In genomic region chr1:120171819-120172521, GRCm38 (mm10) we compare ENCODE assay signal across 1 mouse cellular context.
A peak's percentile ranks its signal among the peaks of the same experiment; 100 is the strongest.
TF ChIP-seq lines count a peak whose summit lies in the region.

No protein-coding gene starts in this region.

TF ChIP-seq in CH12.LX, 34 proteins besides CTCF, POLR2A, EP300 and RAD21 (continued from another document):
- TF ChIP-seq MAX (IDR thresholded peaks at IDR 0.05; ENCODE audit: low read length) (no peak), E2F4 (IDR thresholded peaks at IDR 0.05; ENCODE audit: insufficient replicate concordance, low read depth, low read length) (no peak), ZNF384 (IDR thresholded peaks at IDR 0.05; ENCODE audit: low read depth, low read length) (no peak), NRF1 (IDR thresholded peaks at IDR 0.05; ENCODE audit: low read depth, low read length) (no peak), ZMIZ1 (IDR thresholded peaks at IDR 0.05; ENCODE audit: low read depth, low read length) (no peak), UBTF (IDR thresholded peaks at IDR 0.05; ENCODE audit: low read depth, low read length) (no peak), JUND (conservative IDR thresholded peaks at IDR 0.05; ENCODE audit: low read depth, low read length) (no peak), CHD2 (IDR thresholded peaks at IDR 0.05; ENCODE audit: low read length) (no peak), ELF1 (IDR thresholded peaks at IDR 0.05; ENCODE audit: low read depth, low read length) (no peak), USF2 (conservative IDR thresholded peaks at IDR 0.05; ENCODE audit: low read depth, low read length) (no peak), ZKSCAN1 (IDR thresholded peaks at IDR 0.05; ENCODE audit: borderline replicate concordance, low read depth, low read length) (no peak), IRF4 (IDR thresholded peaks at IDR 0.05; ENCODE audit: low read depth, low read length) (peak; percentile 33; the same call in 1 of the 2 replicates)
